Mouse (Mus musculus) bone marrow, adult 2 months (tissue): Measurements from ENCODE around the gene Grik4.

Source experiments
- CTCF ChIP-seq: fragments of 200-500 bp; IDR thresholded peaks from 2 replicates; pipeline ENCODE4 v1.5.1; 2011; ENCODE audit warnings: low read length, control low read depth; ENCODE audit not compliant: control insufficient read depth, insufficient read depth
- POLR2A ChIP-seq: fragments of 200-500 bp; IDR thresholded peaks from 2 replicates; pipeline ENCODE4 v1.6.1; 2011; ENCODE audit warnings: low read depth, mild to moderate bottlenecking, control low read depth, low read length, borderline replicate concordance; ENCODE audit not compliant: control insufficient read depth

GRCm38 (mm10) chr9:42858576-42858975, 85.7 kb downstream of the Grik4 start:
- TF ChIP-seq POLR2A: no peak
- TF ChIP-seq CTCF: no peak
